Mouse (Mus musculus) heart, adult 9 months (tissue): ENCODE data around the gene Mras.

Source experiments
- DNase-seq, 2 experiments: peaks; one replicate each; pipeline ENCODE4 v3.0.0; 2022; ENCODE audit warnings: low spot score in 2 of 2

The Mras gene

DNA sequence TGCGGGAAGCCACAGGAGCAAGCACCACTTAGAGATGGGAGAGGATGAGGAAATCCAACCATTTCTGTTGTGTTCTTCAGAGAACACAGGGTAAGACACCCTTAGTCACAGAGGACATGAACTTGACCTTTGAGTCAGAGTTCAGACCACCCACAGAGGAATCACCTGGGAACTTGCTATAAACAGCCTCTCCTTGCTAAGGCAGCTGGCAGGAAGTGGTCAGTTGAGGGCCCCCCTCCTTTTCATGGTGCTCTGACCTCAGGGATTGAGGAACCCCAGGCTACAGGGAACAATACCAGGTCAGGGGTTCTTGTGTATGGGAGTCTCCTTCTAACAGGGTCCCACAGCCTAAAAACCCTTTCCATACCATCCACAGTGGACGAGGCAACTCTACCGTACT is 20.4 kb downstream of the Mras start:
- DNase-seq = no peak

DNA sequence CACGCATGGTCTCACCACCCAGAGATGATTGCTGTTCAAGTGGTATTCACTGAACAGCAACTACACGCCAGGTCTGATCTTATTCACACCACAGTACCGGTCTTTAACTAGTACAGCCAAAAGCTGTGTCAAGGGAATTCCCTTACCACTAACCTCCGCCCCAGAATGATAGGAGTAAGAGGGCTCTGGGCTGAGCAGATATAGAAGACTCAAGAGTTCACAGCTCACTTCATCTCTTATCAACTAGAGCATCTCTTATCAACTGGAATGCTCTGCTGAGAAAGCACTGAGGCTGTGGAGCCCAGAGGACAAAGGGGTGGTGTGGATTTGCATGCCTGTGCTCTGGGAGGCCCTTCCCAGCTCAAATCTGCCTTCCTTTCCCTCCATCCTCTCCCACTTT is 25.4 kb downstream of the Mras start:
- DNase-seq = no peak

- no peak for DNase-seq
Measured at GRCm38 (mm10) chr9:99411093-99411492, 26.1 kb downstream of the Mras start.

- DNase-seq = no peak
Measured at GRCm38 (mm10) chr9:99409280-99409679, 27.9 kb downstream of the Mras start.

- DNase-seq = no peak
Measured at GRCm38 (mm10) chr9:99401288-99401974, 35.8 kb downstream of the Mras start.

DNA sequence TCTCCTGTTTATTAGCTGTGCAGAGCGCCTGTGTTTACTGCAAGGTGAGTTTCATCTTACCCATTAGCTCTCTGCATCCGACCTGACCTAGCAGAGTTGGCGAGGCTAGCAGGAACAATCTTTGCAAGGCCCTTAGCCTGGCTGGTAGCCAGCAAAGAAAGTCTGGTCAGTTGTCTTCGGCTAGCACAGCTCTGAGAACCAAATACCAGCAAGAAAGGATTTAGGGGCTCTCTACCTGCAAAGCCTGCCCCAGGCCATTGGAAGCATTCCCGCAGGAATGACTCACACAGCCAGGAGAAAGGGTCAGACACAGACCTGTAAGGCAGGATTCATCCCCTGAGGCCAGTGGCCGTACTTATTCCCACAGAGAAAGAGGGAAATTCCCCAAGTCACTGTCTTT is 36.4 kb downstream of the Mras start:
- DNase-seq = no peak

GRCm38 (mm10) chr9:99397056-99397815 is 39.9 kb downstream of the Mras start:
- DNase-seq = peak in 1 of 2 experiments; percentile 24

- no peak for DNase-seq
Measured at GRCm38 (mm10) chr9:99394366-99394765, 42.8 kb downstream of the Mras start.

- DNase-seq = no peak
Measured at GRCm38 (mm10) chr9:99393146-99393545, 44.0 kb downstream of the Mras start.

DNA sequence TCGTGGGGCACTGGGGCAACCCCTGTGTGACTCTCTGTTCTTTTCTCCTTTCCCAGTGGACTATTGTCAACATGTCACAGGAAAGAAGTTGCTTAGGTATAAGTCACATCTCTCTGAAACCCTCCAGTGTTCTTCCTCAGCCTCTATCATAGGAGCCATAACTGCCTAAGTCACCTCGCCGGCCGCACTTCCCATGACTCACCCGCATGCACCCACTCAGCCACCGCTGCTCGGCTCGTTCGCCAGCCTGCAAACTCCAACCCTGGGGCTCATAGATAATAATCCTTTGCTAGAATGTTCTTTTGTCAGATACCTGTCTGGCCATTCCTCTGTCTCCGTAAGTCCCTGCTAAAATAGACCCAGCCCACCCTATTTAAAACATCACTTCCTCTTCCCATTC is 45.6 kb downstream of the Mras start:
- no peak for DNase-seq

GRCm38 (mm10) chr9:99390716-99391115 is 46.5 kb downstream of the Mras start:
- no peak for DNase-seq

- no peak for DNase-seq
Measured at GRCm38 (mm10) chr9:99390201-99390600, 47.0 kb downstream of the Mras start.

- DNase-seq = no peak
Measured at GRCm38 (mm10) chr9:99389506-99389905, 47.7 kb downstream of the Mras start.

DNA sequence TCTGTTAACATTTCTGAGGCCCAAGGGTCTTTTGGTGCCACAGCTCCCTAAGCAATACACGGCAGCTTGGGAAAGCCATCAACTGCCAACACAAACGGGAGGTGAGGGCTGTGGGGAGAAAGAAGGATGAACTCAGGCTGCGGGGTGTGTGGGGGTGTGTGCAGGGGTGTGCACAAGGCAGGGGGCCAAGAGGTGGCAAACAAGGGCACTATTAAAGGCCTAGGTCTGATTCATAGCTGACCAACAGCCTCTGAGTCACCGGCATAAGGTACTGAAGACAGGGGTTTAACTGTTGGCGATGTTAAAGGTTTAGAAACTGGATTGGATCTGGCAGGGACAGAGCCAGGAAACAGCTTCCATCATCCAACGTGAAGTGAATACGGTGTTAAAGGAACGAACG is 48.3 kb downstream of the Mras start:
- no peak for DNase-seq

- DNase-seq = no peak
Measured at GRCm38 (mm10) chr9:99388078-99388477, 49.1 kb downstream of the Mras start.

DNA sequence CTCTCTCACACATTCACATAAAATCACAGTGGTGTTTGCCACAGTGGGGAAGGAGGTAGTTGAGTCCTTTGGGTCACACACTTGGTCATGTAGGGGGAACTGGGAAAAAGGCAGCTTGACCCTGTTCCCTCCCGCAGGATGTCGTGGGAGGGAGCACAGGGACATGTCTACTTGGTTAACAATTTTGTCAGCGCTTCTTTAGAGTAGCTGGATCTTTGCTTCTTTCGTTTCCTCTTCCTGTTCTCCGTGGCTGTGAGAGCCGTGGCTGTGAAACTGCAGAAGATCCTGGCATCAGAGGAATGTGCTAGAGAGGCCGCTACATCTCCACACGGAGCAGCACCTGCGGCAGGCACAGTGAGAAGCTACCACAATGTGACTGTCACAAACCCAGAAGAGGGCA is 54.6 kb downstream of the Mras start:
- DNase-seq = peak in 1 of 2 experiments; percentile 28

- DNase-seq = no peak
Measured at GRCm38 (mm10) chr9:99379194-99379593, 58.0 kb downstream of the Mras start.

- peak in 1 of 2 experiments; percentile 22 for DNase-seq
Measured at GRCm38 (mm10) chr9:99376591-99377418, 60.4 kb downstream of the Mras start.

DNA sequence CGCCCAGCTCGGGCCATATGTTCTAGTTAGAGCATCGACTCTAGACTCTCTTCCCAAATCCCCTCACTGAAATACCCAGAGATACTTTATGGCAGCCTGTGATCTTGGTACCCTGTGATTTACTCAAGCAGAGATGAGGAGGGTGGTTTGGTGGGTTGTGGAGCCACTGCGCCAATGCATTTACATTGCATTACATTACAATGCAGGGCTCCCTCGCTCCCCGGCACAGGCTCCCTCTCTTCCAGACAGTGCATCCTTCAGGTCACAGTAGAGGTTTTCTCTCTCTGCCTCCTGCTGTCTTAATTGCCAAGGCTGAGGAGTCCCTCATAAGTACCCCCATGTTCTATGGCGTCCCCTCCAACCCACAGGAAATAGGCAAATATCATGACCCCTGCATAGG is 68.8 kb downstream of the Mras start:
- DNase-seq = no peak

- DNase-seq = no peak
Measured at GRCm38 (mm10) chr9:99365906-99366305, 71.3 kb downstream of the Mras start.

GRCm38 (mm10) chr9:99363076-99363475 is 74.1 kb downstream of the Mras start:
- DNase-seq = no peak

GRCm38 (mm10) chr9:99361946-99362345 is 75.2 kb downstream of the Mras start:
- DNase-seq = no peak
